Mouse (Mus musculus) bone marrow macrophage, adult 2 months (primary cell): Measurements from ENCODE around the gene Slc17a5.

Source experiments
- CTCF ChIP-seq: IDR thresholded peaks from 2 replicates; pipeline ENCODE4 v1.5.1; 2012; ENCODE audit warnings: low read depth, mild to moderate bottlenecking, low read length, moderate library complexity
- POLR2A ChIP-seq: IDR thresholded peaks from 2 replicates; pipeline ENCODE4 v1.6.1; 2012; ENCODE audit warnings: mild to moderate bottlenecking, low read depth, low read length, borderline replicate concordance

DNA sequence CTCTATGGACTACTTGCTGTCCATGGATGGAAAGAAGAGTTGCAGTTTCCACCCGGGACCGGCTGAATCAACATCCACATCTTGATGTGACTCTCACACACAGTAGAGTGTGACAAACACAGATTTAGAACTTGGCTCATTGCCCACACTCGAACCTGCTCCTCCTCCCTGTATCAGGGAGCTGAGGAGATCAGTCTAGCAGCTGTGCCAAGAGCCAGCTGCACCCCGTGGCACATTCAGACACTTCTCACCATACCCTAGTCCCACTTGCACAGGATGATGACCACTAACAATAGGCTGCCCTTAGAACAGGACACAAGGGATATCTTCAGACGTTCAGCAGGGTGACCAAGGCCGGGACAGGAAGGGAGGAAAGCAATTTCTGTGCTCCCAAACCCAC is 26.4 kb upstream of the Slc17a5 start:
- no peak for TF ChIP-seq CTCF
- no peak for TF ChIP-seq POLR2A
